Mouse (Mus musculus) embryonic facial prominence, embryonic 15.5 days (tissue): ENCODE results near the gene Arl15. TPM values are rescaled to one million over a fixed set of nuclear protein-coding genes. Genes with fewer than 3 reads are reported as not detected.

Experiments
- ATAC-seq: fragments of 200-750 bp; cut with Nextera tagmentation; 2 replicates; pipeline ENCODE4 v1.8.0; 2017; ENCODE audit warnings: low read depth, moderate TSS enrichment; ENCODE audit not compliant: insufficient number of reproducible peaks, low FRiP score, low TSS enrichment
- H3K27ac ChIP-seq: fragments of 300-500 bp; sonication (generic); replicated peaks from 2 replicates; pipeline ENCODE4 v1.5.1; 2015; ENCODE audit warnings: mild to moderate bottlenecking, inconsistent platforms
- H3K27me3 ChIP-seq: fragments of 300-500 bp; sonication (generic); 2 replicates; pipeline ENCODE4 v1.6.1; 2015; ENCODE audit warnings: inconsistent platforms
- H3K36me3 ChIP-seq: fragments of 300-500 bp; sonication (generic); 2 replicates; pipeline ENCODE4 v1.6.1; 2015; ENCODE audit warnings: mild to moderate bottlenecking, inconsistent platforms
- H3K4me1 ChIP-seq: fragments of 300-500 bp; sonication (generic); 2 replicates; pipeline ENCODE4 v1.6.1; 2015; ENCODE audit warnings: inconsistent platforms
- H3K4me2 ChIP-seq: fragments of 300-500 bp; sonication (generic); replicated peaks from 2 replicates; pipeline ENCODE4 v1.6.1; 2015; ENCODE audit warnings: mild to moderate bottlenecking, inconsistent platforms
- H3K4me3 ChIP-seq: fragments of 300-500 bp; sonication (generic); replicated peaks from 2 replicates; pipeline ENCODE4 v1.5.1; 2015; ENCODE audit warnings: mild to moderate bottlenecking, inconsistent platforms
- H3K9ac ChIP-seq: fragments of 300-500 bp; sonication (generic); 2 replicates; pipeline ENCODE4 v1.6.1; 2015; ENCODE audit warnings: inconsistent platforms
- H3K9me3 ChIP-seq: fragments of 300-500 bp; sonication (generic); replicated peaks from 2 replicates; pipeline ENCODE4 v1.6.1; 2016; ENCODE audit warnings: inconsistent platforms
- WGBS: fragments of 180-500 bp; shearing (Covaris S2); methylation state at CpG from one replicate; pipeline ENCODE4 v1.1.7; 2015; 5-methylcytosine and 5-hydroxymethylcytosine counted together
- polyA plus RNA-seq: library from polyadenylated mRNA; unstranded; fragments of >200 nt; fragmentation: Nextera tagmentation; extraction: Ambion mirVana; gene quantifications from 2 replicates; pipeline ENCODE4 v1.2.1, GENCODE M21; 2015

Gene Arl15
- polyA plus RNA-seq, 1 experiment from 2014 or later: 11.5 TPM

DNA sequence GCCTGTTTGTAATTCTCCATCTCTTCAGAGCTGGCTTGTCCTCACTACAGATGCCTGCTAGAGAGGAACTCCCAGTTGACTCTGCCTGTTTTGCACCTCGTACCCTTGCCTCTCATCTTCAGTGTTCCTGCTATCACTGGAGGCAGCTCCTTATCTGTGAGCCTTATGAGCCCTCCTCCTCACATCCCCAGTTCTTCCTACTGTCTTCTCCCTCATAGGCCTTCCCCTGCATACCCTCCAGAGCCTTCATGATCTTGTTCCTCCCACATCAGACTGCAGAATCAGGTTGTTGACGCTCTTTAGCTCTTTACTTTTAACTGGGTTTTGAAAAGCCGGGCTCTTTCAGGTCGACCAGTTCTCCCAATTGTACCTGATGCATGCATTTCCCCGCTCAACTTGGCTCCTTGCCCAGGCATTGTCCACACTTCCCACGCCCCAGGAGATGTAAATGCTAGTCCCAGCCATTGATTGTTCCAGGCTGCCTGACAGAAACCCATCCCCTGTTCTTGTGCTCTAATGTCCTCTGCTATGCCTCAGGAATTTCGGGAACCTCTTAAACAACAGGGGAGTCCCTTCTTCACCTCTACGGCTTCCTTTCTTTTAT, 56.2 kb downstream of the Arl15 start:
- Histone ChIP-seq H3K9ac (no peak overlapping the region), H3K27me3 (no peaks in the 10 kb centered on the region), H3K9me3 (no peaks in the 10 kb centered on the region), H3K4me2 (no peak overlapping the region), H3K27ac (no peak overlapping the region), H3K4me1 (no peaks in the 10 kb centered on the region), H3K4me3 (no peak overlapping the region), H3K36me3 (no peaks in the 10 kb centered on the region)
- ATAC-seq: no peak
- WGBS: 74% methylated on average over 8 of the region's 8 CpGs

GRCm38 (mm10) chr13:113851602-113852375, 57.5 kb downstream of the Arl15 start:
- WGBS: 82% methylated on average over 13 of the region's 13 CpGs
- H3K9me3 ChIP-seq: no peaks in the 10 kb centered on the region
- no peaks in the 10 kb centered on the region for H3K27me3 ChIP-seq
- no peak overlapping the region for H3K27ac ChIP-seq
- no peaks in the 10 kb centered on the region for H3K36me3 ChIP-seq
- H3K4me1 ChIP-seq: no peaks in the 10 kb centered on the region
- H3K9ac ChIP-seq: no peak overlapping the region
- H3K4me3 ChIP-seq: no peak overlapping the region
- no peak overlapping the region for H3K4me2 ChIP-seq
- ATAC-seq: no peak

DNA sequence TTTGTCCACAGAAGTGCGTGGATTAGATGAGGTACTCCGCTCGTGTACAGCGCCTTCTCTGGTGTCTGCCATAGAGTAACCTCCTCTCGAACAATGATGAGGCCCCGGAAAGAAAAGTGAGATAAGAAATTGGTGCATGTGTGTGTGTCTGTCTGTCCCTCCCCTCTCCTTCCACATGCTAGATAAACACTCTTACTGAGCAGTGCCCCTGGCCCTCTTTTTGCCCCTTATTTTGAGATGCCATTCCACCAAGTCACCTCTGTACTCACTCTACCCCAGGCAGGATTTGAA, 58.0 kb downstream of the Arl15 start:
- no peak overlapping the region for H3K9ac ChIP-seq
- WGBS: 96% methylated on average over 6 of the region's 6 CpGs
- ATAC-seq: no peak
- no peaks in the 10 kb centered on the region for H3K4me1 ChIP-seq
- H3K36me3 ChIP-seq: no peaks in the 10 kb centered on the region
- H3K9me3 ChIP-seq: no peaks in the 10 kb centered on the region
- H3K4me2 ChIP-seq: no peak overlapping the region
- H3K27me3 ChIP-seq: no peaks in the 10 kb centered on the region
- H3K27ac ChIP-seq: no peak overlapping the region
- no peak overlapping the region for H3K4me3 ChIP-seq

GRCm38 (mm10) chr13:113854146-113854545, 59.8 kb downstream of the Arl15 start:
- H3K36me3 ChIP-seq: no peaks in the 10 kb centered on the region
- H3K9me3 ChIP-seq: no peaks in the 10 kb centered on the region
- no peaks in the 10 kb centered on the region for H3K27me3 ChIP-seq
- no peak overlapping the region for H3K4me3 ChIP-seq
- no peak overlapping the region for H3K27ac ChIP-seq
- no peak for ATAC-seq
- H3K4me2 ChIP-seq: no peak overlapping the region
- H3K9ac ChIP-seq: no peak overlapping the region
- 84% methylated on average over 4 of the region's 4 CpGs for WGBS
- H3K4me1 ChIP-seq: no peaks in the 10 kb centered on the region

GRCm38 (mm10) chr13:113854551-113855312, 60.4 kb downstream of the Arl15 start:
- no peak overlapping the region for H3K27ac ChIP-seq
- H3K27me3 ChIP-seq: no peaks in the 10 kb centered on the region
- no peaks in the 10 kb centered on the region for H3K36me3 ChIP-seq
- ATAC-seq: no peak
- H3K4me1 ChIP-seq: no peaks in the 10 kb centered on the region
- 69% methylated on average over 13 of the region's 13 CpGs for WGBS
- no peak overlapping the region for H3K4me2 ChIP-seq
- no peak overlapping the region for H3K4me3 ChIP-seq
- no peak overlapping the region for H3K9ac ChIP-seq
- H3K9me3 ChIP-seq: no peaks in the 10 kb centered on the region

DNA sequence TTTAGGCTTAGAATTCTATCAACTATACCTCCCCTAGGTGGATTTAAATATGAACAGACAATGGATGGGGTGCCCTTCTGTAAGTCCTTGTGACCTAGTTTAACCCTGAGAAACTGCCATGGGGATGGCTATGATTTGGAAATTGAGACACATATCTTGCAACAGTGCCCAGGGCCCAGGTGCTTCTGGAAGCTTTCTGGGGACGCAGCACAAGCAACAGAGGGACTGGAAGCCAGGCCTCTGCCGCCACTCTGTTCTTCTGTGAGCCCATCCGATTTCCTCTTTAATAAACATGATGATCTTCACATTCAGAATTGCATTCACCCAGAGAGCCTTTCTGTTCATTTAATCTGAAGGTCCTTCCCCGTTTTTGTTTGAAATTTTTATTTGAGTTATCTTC, 62.6 kb downstream of the Arl15 start:
- Histone ChIP-seq H3K4me2 (no peak overlapping the region), H3K27me3 (no peaks in the 10 kb centered on the region), H3K9me3 (no peaks in the 10 kb centered on the region), H3K4me1 (no peaks in the 10 kb centered on the region), H3K4me3 (no peak overlapping the region), H3K36me3 (no peaks in the 10 kb centered on the region), H3K27ac (no peak overlapping the region), H3K9ac (no peak overlapping the region)
- no peak for ATAC-seq
- 70% methylated on average over 4 of the region's 4 CpGs for WGBS

DNA sequence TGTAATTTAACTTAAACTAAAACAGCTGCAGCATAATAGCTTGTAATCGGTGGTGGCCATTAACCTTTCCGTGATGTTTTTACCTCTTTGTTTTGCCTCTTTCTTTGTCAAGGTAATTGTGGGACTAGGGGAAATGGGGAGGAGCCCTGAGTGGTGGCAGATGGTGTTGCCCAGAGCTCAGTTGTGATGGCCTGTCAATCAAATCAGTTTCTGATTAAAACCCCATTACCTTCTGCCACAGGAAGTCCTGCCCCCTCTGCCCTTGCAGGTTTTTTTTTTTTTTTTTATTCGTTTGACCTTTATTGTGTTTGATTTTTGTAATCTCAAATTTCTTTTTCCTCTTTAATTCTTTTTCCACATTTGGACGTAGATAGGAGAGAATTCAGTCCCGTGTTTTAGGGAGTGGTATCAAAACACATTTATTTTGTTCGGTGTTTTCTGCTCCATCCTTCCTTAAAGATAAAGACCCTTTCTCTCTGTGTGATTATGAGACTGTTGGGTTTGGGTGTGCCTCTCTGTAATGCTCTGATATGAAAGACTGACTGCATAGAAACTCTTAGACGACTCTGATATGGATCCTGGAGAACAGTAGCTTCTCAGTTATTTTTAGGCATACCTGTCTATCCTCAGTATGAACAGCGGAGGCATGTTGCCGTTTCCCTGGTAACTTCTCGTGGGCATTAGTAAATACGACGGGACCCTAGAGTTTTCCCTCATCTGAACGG, 64.5 kb downstream of the Arl15 start:
- H3K36me3 ChIP-seq: no peaks in the 10 kb centered on the region
- no peak overlapping the region for H3K4me2 ChIP-seq
- 62% methylated on average over 13 of the region's 13 CpGs for WGBS
- H3K9ac ChIP-seq: no peak overlapping the region
- no peak overlapping the region for H3K27ac ChIP-seq
- no peaks in the 10 kb centered on the region for H3K9me3 ChIP-seq
- no peaks in the 10 kb centered on the region for H3K27me3 ChIP-seq
- ATAC-seq: no peak
- no peaks in the 10 kb centered on the region for H3K4me1 ChIP-seq
- H3K4me3 ChIP-seq: no peak overlapping the region

DNA sequence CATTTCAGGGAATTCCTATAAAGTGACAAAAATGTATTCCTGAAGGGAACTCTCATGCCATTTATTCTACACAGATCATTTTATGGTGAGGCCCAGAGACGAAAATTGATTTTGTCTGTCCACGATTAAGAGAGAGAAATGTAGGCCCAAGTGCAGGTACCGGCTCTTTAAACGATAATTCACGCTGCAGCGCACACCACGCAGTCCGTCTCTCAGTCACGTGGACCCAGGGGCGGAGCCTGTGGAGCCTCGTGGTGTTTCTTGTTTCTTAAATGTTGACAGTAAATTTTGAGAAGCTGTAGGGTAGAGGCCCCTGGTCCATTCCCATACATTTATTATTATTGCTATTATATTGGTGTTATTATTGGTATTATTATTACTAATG, 65.1 kb downstream of the Arl15 start:
- Histone ChIP-seq H3K9ac (no peak overlapping the region), H3K4me2 (no peak overlapping the region), H3K36me3 (no peaks in the 10 kb centered on the region), H3K27me3 (no peaks in the 10 kb centered on the region), H3K4me3 (no peak overlapping the region), H3K4me1 (no peaks in the 10 kb centered on the region), H3K9me3 (no peaks in the 10 kb centered on the region), H3K27ac (no peak overlapping the region)
- 76% methylated on average over 11 of the region's 11 CpGs for WGBS
- ATAC-seq: no peak

- 89% methylated on average over 4 of the region's 4 CpGs for WGBS
- no peak overlapping the region for H3K4me3 ChIP-seq
- no peak overlapping the region for H3K4me2 ChIP-seq
- ATAC-seq: no peak
- H3K27me3 ChIP-seq: no peaks in the 10 kb centered on the region
- no peak overlapping the region for H3K27ac ChIP-seq
- no peaks in the 10 kb centered on the region for H3K4me1 ChIP-seq
- no peaks in the 10 kb centered on the region for H3K9me3 ChIP-seq
- H3K36me3 ChIP-seq: no peaks in the 10 kb centered on the region
- no peak overlapping the region for H3K9ac ChIP-seq
Observed at GRCm38 (mm10) chr13:113860816-113861215, 66.5 kb downstream of the Arl15 start.

- no peaks in the 10 kb centered on the region for H3K9me3 ChIP-seq
- H3K27ac ChIP-seq: no peak overlapping the region
- no peak for ATAC-seq
- H3K4me3 ChIP-seq: no peak overlapping the region
- H3K4me2 ChIP-seq: no peak overlapping the region
- H3K9ac ChIP-seq: no peak overlapping the region
- H3K36me3 ChIP-seq: no peaks in the 10 kb centered on the region
- no peaks in the 10 kb centered on the region for H3K4me1 ChIP-seq
- 89% methylated on average over 9 of the region's 9 CpGs for WGBS
- no peaks in the 10 kb centered on the region for H3K27me3 ChIP-seq
Observed at GRCm38 (mm10) chr13:113861231-113861630, 66.9 kb downstream of the Arl15 start.

DNA sequence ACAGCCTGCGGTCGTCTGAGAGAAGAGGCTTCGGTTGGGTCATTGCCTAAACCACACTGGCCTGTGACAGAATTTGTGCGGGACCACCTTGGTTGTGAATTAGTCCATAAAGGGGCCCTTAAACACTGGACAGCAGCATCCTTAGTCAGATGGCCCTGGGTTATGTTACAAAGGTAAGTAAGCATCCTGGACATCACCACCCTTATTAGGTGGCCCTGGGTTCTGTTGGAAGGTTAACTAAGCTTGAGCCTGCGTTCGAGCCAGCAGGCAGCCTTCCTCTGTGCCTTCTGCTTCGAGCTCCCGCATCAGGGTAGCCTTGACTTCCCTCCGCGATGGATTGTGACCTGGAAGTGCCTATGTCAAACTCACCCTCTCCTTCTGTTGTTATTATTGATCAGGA, 68.6 kb downstream of the Arl15 start:
- Histone ChIP-seq H3K4me2 (no peak overlapping the region), H3K9ac (no peak overlapping the region), H3K9me3 (no peaks in the 10 kb centered on the region), H3K36me3 (no peaks in the 10 kb centered on the region), H3K27ac (no peak overlapping the region), H3K4me1 (no peaks in the 10 kb centered on the region), H3K4me3 (no peak overlapping the region), H3K27me3 (no peaks in the 10 kb centered on the region)
- WGBS: 89% methylated on average over 10 of the region's 10 CpGs
- ATAC-seq: no peak
